Mouse (Mus musculus): ENCODE data around the gene Lrrc42.

Gene Lrrc42

GRCm38 (mm10) chr4:107249471-107249870 lies 3.9 kb downstream of the Lrrc42 start:
- in situ Hi-C loops (cut with MboI, MseI) = no loop called here

- in situ Hi-C loops (cut with MboI, MseI) = no loop called here
Measured at GRCm38 (mm10) chr4:107248061-107248460, 5.3 kb downstream of the Lrrc42 start.

DNA sequence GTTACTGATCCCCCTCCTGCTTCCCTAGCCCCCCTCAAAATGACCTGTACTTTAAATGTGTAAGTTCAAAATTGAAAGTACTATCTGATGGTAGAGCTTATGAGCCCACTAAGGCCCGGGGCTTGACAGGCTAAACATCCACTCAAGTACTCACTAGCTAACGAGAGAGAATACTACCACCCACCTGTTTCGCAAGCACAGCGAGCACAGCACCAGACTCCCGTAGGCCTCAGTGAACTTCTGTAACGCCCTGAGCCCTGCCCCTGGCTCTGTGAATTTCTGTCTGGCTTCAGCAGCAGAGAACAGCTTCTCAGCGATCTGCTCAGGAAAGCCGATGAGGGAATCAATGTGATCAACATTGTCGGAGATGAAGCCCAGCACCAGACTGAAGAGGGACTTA lies 6.2 kb downstream of the Lrrc42 start:
- in situ Hi-C loops (cut with MboI, MseI) = no loop called here

- in situ Hi-C loops (cut with MboI, MseI) = no loop called here
Measured at GRCm38 (mm10) chr4:107246040-107246439, 7.3 kb downstream of the Lrrc42 start.

DNA sequence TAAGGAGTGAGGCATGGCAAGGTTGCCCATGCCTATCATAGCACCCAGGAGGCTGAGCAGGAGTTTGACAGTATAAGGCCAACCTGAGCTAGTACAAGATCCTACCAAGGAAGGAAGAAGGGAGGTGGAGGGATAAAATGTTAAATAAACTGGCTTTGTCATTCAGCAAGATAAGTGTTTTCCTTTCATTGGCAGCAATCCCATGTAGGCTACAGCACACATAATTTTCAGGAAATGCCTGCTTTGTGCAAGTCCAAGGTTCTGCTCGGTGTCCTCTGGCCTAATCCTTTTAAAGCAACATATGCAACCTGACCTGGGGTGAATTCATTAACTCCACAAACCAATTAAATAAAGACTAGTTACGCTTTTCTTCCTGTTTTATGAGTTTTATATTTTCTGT lies 8.0 kb downstream of the Lrrc42 start:
- in situ Hi-C loops (cut with MboI, MseI) = no loop called here

DNA sequence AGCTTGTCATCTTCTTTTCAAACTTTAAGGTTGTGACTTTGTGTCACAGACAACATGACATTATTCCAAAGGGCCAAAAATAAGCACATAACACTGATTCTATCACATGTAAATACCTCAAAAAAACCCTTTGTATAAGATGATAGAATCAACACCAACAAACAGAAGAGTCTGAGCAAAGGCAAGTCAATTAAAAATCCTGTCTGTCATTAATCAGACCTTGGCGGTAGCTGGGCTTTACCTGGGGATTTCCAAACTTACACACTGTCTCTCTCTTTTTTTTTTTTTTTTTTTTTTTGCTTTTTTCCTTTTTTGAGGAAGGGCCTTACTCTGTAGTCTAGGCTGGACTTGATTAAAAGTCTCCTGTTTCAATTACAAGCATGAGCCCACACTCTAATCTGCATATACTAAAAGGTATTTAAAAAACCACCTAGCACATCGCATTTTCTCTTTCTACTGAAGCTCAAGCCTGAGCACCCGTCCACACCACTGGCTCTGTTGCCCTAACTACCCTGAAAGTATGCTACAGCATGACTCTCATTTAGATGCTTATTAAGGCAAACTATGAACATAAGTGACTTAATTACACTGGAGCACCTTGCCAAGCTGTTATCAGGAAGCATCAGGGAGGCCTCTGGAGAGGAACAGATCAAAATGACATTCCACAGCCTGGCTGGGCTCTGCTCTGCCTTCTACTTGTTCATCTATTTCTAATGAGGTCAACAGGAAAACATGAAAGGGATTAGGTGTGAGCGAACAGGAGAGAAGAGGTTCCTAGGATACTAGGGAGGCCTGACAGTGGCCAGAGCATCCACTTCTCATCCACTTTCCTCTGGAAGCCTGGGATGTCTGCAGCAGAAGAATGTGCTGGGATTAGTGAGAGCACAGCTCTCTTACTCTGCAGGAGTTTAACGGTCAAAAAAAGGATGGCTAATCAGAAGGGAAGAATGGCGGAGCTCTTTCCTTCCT lies 9.7 kb downstream of the Lrrc42 start:
- in situ Hi-C loops (cut with MboI, MseI) = loop anchor here in 1 of 2 experiments (5.0 kb wide), 1 partner anchor 109 kb away; no protein-coding TSS in a partner anchor

GRCm38 (mm10) chr4:107240196-107240595 lies 13.1 kb downstream of the Lrrc42 start:
- in situ Hi-C loops (cut with MboI, MseI) = loop anchor here in 1 of 2 experiments (5.0 kb wide), 1 partner anchor 112 kb away; no protein-coding TSS in a partner anchor

DNA sequence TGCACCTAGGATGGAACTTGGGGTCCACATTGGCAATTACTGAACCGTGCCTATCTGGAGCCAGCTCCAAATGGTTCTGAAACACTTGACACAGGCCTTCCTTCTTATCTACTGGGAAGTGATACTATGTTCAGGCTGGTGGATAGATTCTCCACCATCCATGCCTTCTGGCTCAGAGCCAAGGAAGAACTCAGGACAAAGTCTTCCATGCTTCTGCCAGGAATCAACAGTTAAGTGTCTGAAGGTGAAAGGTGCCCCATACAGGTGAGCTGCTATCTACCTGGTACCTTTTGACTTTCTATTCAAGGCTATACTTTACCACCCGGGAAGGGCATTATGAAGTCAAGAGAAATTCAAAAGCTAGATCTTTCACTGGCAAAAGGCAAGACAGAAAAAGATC lies 15.1 kb downstream of the Lrrc42 start:
- in situ Hi-C loops (cut with MboI, MseI) = no loop called here

GRCm38 (mm10) chr4:107232219-107232618 lies 21.1 kb downstream of the Lrrc42 start:
- in situ Hi-C loops (cut with MboI, MseI) = no loop called here

DNA sequence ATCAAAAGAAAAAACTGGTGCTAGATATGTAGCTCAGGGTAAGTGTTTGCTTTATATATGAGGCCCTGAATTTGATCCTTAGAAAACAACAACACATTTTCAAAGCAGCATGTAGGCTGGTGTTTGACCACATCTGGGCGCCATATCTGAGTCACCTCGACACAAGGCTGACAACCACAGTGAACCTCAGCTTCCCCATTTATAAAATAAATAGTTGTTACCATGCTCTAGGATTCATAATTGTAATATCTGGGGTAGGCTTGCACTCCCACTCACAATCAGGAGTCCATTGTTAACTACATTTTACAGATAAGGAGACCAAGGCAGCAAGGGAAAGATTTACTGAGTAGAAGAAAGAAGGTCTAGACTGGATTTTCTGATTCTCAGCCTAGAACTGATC lies 27.0 kb downstream of the Lrrc42 start:
- in situ Hi-C loops (cut with MboI, MseI) = no loop called here

GRCm38 (mm10) chr4:107223225-107224204 lies 29.8 kb downstream of the Lrrc42 start:
- in situ Hi-C loops (cut with MboI, MseI) = no loop called here

- in situ Hi-C loops (cut with MboI, MseI) = no loop called here
Measured at GRCm38 (mm10) chr4:107221524-107221923, 31.8 kb downstream of the Lrrc42 start.

DNA sequence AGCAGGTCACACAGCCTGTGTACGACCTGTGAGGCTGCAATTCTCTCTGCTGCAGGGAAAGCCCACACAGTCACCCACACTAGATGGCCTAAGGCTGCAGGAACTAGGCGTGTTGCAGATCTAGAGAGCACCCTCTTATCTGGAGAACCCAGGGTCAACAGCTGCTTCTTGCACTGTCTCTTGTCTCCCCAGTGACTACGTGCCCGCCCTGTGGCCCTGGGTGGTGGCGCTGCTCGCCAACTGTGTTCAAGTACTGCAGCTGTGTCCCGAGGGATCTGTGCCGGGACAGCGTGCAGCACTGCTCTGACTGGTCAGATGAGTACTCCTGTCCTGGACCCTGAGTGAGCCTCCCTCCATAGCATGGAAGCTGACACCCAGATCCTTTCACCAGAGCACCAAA lies 35.8 kb downstream of the Lrrc42 start:
- in situ Hi-C loops (cut with MboI, MseI) = loop anchor here in 1 of 2 experiments (10.0 kb wide), 1 partner anchor 437 kb away; no protein-coding TSS in a partner anchor

DNA sequence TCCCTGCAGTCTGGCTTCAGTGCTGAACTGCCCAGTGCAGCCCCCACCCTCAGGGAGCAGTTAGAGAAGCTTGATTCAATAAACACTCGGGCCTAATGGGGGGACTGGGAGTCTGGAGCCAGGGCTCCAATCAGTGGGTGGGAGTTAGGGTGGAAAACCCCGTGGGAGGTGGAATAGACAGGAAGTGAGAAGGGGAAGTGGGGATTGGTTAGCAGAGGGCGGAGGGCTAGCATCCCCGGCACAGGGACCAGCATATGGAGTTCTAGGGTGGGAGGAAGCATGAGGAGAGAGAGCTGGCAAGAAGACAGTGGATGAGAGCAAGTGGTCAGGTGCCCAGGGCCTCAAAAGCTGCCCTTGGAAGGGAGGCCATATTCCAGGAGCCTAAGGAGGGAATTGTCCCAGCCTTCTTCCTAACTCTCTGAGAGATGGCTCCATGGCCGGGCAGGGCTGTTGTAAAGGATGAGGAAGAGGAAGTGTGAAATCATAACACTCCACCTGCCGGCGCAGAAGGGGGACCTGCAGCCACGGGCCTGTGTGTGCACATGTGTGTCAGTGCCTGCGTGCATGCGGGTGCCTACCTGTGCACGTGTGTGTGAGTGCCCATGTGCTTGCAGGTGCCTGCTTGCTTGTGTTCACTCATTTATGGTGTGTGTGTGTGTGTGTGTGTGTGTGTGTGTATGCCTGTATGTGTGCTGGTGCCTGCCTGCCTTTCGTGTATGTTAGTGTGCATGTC lies 39.9 kb downstream of the Lrrc42 start:
- in situ Hi-C loops (cut with MboI, MseI) = loop anchor here in 1 of 2 experiments (10.0 kb wide), 1 partner anchor 441 kb away; no protein-coding TSS in a partner anchor

DNA sequence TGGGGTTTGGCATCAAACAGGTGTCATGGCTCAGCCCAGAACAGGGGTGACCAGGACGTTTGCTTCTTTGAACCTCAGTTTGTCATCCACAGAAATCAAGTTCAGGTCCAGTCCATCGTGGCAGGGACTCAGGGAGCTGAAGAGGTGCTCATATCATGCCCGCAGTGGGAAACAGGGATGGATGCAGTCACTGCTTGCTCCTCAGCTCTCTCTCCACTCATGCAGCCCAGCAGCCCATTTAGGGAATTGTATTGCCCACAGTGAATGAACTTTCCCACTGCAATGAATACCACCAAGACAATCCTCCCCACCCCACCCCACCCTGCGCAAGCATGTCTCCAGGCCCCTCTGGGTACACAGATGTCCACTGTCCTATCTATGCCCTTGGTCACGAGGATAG lies 41.4 kb downstream of the Lrrc42 start:
- in situ Hi-C loops (cut with MboI, MseI) = loop anchor here in 1 of 2 experiments (10.0 kb wide), 1 partner anchor 443 kb away; no protein-coding TSS in a partner anchor

DNA sequence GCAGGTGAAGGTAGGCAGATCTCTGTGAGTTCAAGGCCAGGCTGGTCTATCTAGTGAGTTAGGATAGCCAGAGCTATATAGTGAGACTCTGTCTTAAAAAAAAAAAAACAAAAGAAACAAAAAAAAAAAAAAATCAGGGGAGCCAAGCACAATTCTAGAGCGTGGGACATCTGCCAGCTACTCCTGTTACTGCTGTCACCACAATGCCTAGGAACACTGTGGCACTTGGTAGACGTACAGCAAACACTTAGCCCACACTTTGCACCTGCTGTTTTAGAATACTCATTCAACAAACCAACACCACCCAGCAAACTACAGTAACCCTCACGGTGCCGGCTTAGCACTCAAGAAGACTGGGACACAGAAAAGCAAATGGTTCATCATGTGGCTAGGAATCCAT lies 41.9 kb downstream of the Lrrc42 start:
- in situ Hi-C loops (cut with MboI, MseI) = loop anchor here in 1 of 2 experiments (10.0 kb wide), 1 partner anchor 443 kb away; no protein-coding TSS in a partner anchor

GRCm38 (mm10) chr4:107210483-107211097 lies 42.7 kb downstream of the Lrrc42 start:
- in situ Hi-C loops (cut with MboI, MseI) = loop anchor here in 1 of 2 experiments (10.0 kb wide), 1 partner anchor 444 kb away; no protein-coding TSS in a partner anchor

DNA sequence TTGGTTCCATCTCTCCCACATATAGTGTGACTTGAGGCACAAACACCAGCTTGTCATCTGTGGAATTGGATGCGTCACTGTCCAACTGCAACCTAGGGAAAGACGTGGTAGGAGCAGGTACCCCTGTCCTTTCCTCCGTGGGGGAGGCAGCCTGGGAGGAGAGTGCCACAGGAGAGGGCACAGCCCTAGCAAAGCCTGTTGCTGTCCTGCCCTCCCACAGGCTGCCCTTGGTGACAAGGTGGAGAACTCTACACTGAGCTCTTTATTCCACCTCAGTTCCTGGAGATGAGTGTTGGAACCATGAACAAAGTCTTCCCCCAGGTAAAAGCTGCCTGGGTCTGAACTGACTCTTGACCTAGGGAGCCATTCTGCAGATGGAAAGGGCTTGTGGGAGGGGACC lies 44.5 kb downstream of the Lrrc42 start, which contains the start of gene Ldlrad1:
TSS of gene Ldlrad1 (plus strand) at position 301 of the 400 bp plus-strand sequence.
- in situ Hi-C loops (cut with MboI, MseI) = no loop called here

DNA sequence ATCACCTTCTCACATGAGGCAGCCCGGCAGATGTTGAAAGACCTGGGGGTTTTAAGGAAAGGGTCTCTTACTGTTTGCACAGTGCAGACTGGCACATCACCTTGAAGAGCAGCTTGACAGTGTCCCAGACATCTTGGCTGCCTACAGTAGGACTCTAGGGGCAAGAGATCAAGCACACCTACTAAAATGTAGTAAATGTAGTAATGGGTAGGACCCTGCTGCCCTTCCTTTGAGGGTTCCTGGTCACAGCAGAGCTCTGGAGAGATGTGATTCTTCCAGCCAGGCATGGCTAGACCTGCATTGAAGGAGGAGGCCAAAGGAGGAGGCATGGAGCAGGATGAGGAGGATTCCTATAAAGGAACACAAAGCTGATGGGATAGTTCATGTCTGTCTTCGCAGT lies 46.3 kb downstream of the Lrrc42 start:
- in situ Hi-C loops (cut with MboI, MseI) = no loop called here

DNA sequence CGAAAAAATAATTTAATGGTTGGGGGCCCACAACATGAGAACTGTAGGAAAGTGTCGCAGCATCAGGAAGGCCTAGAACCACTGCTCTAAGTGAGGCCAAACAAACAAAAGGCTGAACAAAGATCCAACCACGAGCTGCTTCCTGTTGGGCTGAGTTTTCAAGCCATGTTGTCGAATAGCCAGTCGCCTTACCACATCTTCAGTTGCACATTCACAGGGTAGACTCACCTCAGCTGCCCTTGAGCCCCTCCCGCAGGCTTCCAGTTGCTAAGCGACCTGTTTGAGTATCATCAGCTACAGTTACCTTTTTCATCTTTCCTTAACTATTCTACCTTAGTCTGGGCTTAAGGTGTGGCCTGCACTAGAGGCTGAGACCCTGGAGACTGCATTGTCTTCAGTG lies 50.3 kb downstream of the Lrrc42 start:
- in situ Hi-C loops (cut with MboI, MseI) = no loop called here

Data from T-helper 17 cell (primary cell).